Mouse (Mus musculus) ES-E14 (cell line): ENCODE results near the gene Zfr. TPM values are rescaled to one million over a fixed set of nuclear protein-coding genes. Genes with fewer than 3 reads are reported as not detected.

ENCODE experiments used
- DNase-seq: peaks from one replicate; pipeline ENCODE4 v3.0.0-alpha.2; 2013; ENCODE audit warnings: low read depth, low spot score
- H3K27ac ChIP-seq: 2 replicates; pipeline ENCODE4 v1.5.1; 2012; ENCODE audit warnings: low read depth, mild to moderate bottlenecking, low read length, moderate library complexity, mixed read lengths; ENCODE audit not compliant: poor library complexity, insufficient read depth, severe bottlenecking
- H3K36me3 ChIP-seq: 2 replicates; pipeline ENCODE4 v1.6.1; 2012; ENCODE audit warnings: mild to moderate bottlenecking, low read length, moderate library complexity, mixed read lengths; ENCODE audit not compliant: control insufficient read depth, poor library complexity, insufficient read depth, severe bottlenecking
- H3K4me1 ChIP-seq, 2 experiments: fragments of 150-350 bp in 1 of 2; sonication (generic) in 1 of 2; 2 replicates each; pipeline ENCODE4 v1.6.1; 2012; ENCODE audit warnings: low read length in 2 of 2, mild to moderate bottlenecking in 1 of 2, mixed read lengths in 1 of 2; ENCODE audit not compliant: control insufficient read depth in 2 of 2, insufficient read depth in 2 of 2, poor library complexity in 1 of 2
- H3K4me3 ChIP-seq, 2 experiments: fragments of 150-350 bp in 1 of 2; sonication (generic) in 1 of 2; 2 replicates each; pipeline ENCODE4 v1.5.1; 2012; ENCODE audit warnings: low read length in 2 of 2, low read depth in 1 of 2, mild to moderate bottlenecking in 1 of 2, mixed read lengths in 1 of 2; ENCODE audit not compliant: insufficient read depth in 1 of 2, poor library complexity in 1 of 2, severe bottlenecking in 1 of 2
- H3K9ac ChIP-seq: 2 replicates; pipeline ENCODE4 v1.6.1; 2012; ENCODE audit warnings: low read depth, mild to moderate bottlenecking, low read length, mixed read lengths; ENCODE audit not compliant: poor library complexity, insufficient read depth, severe bottlenecking
- H3K9me3 ChIP-seq: fragments of 150-350 bp; sonication (generic); 2 replicates; pipeline ENCODE4 v1.6.1; 2012; ENCODE audit warnings: low read depth, mild to moderate bottlenecking, low read length; ENCODE audit not compliant: control insufficient read depth, insufficient read depth
- CHD2 ChIP-seq: IDR thresholded peaks from 2 replicates; pipeline ENCODE4 v1.6.1; 2014; ENCODE audit warnings: mild to moderate bottlenecking, low read depth, low read length, inconsistent platforms
- HCFC1 ChIP-seq: IDR thresholded peaks from 2 replicates; pipeline ENCODE4 v1.6.1; 2012; ENCODE audit warnings: low read length, inconsistent platforms, borderline replicate concordance; ENCODE audit not compliant: insufficient read depth
- MAFK ChIP-seq: IDR thresholded peaks from 2 replicates; pipeline ENCODE4 v1.6.1; 2014; ENCODE audit warnings: mild to moderate bottlenecking, low read depth, low read length, inconsistent platforms; ENCODE audit not compliant: insufficient read depth
- ZC3H11A ChIP-seq: IDR thresholded peaks from 2 replicates; pipeline ENCODE4 v1.6.1; 2012; ENCODE audit warnings: low read depth, mild to moderate bottlenecking, inconsistent platforms, low read length, borderline replicate concordance
- ZNF384 ChIP-seq: IDR thresholded peaks from 2 replicates; pipeline ENCODE4 v1.6.1; 2012; ENCODE audit warnings: low read depth, low read length, inconsistent platforms
- in situ Hi-C, 2 experiments: fragments of 600-800 bp; cut with MboI; formaldehyde crosslinking; loops; one replicate each; pipeline ENCODE4 v1.15.1; 2025; ENCODE audit warnings: low sequenced_read_pairs in 2 of 2, inconsistent platforms in 1 of 2; ENCODE audit not compliant: unreplicated experiment in 2 of 2
- total RNA-seq: library from RNA; depleted of rRNA; stranded (reverse); fragments of 300-350 nt; gene quantifications from 2 replicates; pipeline ENCODE4 v1.2.3, GENCODE M21; 2012

The Zfr gene
- total RNA-seq, 1 experiment, result 66.8 TPM

DNA sequence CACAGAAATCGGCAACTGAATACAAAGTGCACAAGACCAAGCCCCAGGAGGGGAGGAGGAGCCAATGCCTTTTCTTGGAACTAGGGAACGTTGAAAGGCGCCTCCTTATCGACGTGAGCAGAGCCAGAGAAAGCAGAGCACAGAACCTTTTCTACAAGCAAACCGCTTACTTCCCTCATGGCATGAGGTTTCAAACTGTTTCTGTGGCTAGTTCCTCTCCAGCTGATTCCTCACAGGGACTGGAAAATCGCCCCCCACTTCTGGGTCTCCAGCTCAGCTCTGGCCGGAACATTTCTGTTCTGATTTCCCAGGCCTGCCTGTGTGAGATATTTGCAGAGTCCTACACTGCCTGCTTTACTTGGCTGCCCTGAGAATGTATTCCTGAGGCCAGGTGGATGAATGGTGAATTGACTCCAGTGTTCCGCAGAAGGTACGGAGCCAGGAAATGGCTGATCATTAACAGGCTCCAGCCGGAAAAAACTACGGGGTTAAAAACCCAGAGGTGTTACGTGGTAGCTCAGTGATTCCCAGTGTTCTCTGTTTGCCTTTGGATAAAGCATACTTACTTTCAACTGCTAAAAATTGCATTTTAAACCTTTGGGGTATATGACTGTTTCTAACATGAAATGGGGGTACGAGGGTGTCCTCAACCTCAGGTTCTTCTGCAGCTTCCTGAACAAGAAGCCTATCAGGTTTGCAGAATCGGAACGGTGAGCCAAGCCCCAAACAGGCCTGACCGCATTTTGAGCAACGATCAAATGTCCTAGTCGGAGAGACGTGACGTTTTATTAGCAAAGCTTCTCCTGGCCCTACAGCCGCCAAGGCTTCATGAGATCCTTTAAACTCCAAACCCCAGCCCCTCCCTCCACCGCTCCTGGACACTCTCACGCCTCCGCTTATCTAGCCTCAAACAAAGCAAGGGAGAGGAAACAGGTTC is 76.5 kb downstream of the Zfr start:
- DNase-seq, result no peak
- TF ChIP-seq ZNF384, result no peak
- no peak for TF ChIP-seq HCFC1
- TF ChIP-seq ZC3H11A, result no peak
- no peak for TF ChIP-seq CHD2
- TF ChIP-seq MAFK, result no peak
- no peak overlapping the region for H3K4me3 ChIP-seq
- in situ Hi-C loops, result no loop called here
- H3K4me1 ChIP-seq, result peaks cover 5 to 17% of the 10 kb centered on the region in 2 experiments; a peak in 3 of 4 replicates
- no peaks in the 10 kb centered on the region for H3K9me3 ChIP-seq
- peak overlapping the region; percentile 8; the same call in 1 of the 2 replicates for H3K9ac ChIP-seq
- H3K27ac ChIP-seq, result no peak overlapping the region
- H3K36me3 ChIP-seq, result no peaks in the 10 kb centered on the region

DNA sequence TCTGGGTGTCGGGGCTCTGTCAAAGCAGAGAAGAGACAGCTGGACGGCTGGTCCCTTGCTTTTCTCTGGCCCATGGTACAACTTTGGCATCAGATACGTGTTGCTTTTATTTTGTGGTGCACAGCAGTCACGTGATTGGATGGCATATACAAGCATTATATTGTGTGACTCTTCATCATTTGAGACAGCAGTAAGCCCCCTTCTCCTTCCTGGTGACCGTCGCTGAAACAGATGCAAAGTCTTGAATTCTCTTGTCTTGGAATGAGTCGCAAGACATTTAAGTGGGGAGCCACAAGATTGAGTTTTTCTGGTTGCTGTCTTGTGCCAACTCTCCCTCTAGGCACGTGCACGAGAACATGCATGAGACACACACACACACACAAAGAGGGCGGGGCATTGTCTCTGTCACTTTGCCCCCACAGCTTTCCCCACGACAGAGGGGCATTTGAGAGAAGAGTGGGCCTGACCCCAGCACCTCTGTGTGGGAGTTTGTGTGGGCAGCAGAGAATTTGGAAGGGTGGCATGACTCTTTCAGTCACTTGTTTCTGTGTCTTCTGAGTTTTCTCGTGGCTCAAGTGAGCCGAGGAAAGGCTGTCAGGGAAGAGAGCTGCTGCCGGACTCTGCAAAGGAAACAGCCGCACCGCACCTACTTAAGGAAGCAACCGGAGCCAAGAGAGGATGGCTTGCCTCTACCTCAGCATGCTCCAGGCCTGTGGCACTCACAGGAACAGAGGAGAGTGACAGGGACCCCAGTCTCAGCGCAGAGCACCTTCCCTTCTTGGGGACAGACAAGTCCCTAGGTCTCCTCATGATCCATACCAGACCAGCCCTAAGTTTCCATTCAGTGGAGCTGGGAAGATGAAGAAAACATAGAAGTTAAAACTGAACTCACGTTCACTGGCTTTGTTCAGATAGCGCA is 77.4 kb downstream of the Zfr start:
- no peak overlapping the region for H3K9ac ChIP-seq
- in situ Hi-C loops, result no loop called here
- H3K9me3 ChIP-seq, result no peaks in the 10 kb centered on the region
- no peak for DNase-seq
- no peak overlapping the region for H3K27ac ChIP-seq
- no peak for TF ChIP-seq ZNF384
- no peak for TF ChIP-seq HCFC1
- TF ChIP-seq ZC3H11A, result no peak
- no peak for TF ChIP-seq CHD2
- TF ChIP-seq MAFK, result no peak
- no peaks in the 10 kb centered on the region for H3K36me3 ChIP-seq
- H3K4me1 ChIP-seq, result peaks cover 5 to 17% of the 10 kb centered on the region in 2 experiments; a peak in 3 of 4 replicates
- no peak overlapping the region for H3K4me3 ChIP-seq

DNA sequence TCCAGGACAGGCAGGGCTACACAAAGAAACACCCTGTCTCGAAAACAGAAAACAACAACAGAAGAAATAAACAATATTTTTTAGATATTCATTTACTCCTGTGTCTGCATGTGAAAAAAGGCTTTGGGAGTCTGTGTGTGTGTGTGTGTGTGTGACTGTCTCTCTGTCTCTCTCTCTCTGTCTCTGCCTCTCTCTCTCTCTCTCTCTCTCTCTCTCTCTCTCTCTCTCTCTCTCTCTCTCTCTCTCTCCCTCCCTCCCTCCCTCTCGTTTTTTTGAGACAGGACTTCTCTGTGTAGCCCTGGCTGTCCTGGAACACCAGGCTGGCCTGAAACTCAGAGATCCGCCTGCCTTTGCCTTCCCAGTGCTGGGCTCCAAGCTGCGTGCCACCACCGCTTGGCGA is 78.3 kb downstream of the Zfr start:
- H3K27ac ChIP-seq, result no peak overlapping the region
- H3K4me1 ChIP-seq, result peaks cover 5 to 17% of the 10 kb centered on the region in 2 experiments; a peak in 3 of 4 replicates
- H3K4me3 ChIP-seq, result no peak overlapping the region; a peak in 1 of 4 replicates
- H3K9ac ChIP-seq, result peak overlapping the region; percentile 47; the same call in 1 of the 2 replicates
- in situ Hi-C loops, result no loop called here
- TF ChIP-seq CHD2 (no peak), HCFC1 (no peak), ZC3H11A (no peak), ZNF384 (no peak), MAFK (no peak)
- DNase-seq, result no peak
- no peaks in the 10 kb centered on the region for H3K36me3 ChIP-seq
- H3K9me3 ChIP-seq, result no peaks in the 10 kb centered on the region

DNA sequence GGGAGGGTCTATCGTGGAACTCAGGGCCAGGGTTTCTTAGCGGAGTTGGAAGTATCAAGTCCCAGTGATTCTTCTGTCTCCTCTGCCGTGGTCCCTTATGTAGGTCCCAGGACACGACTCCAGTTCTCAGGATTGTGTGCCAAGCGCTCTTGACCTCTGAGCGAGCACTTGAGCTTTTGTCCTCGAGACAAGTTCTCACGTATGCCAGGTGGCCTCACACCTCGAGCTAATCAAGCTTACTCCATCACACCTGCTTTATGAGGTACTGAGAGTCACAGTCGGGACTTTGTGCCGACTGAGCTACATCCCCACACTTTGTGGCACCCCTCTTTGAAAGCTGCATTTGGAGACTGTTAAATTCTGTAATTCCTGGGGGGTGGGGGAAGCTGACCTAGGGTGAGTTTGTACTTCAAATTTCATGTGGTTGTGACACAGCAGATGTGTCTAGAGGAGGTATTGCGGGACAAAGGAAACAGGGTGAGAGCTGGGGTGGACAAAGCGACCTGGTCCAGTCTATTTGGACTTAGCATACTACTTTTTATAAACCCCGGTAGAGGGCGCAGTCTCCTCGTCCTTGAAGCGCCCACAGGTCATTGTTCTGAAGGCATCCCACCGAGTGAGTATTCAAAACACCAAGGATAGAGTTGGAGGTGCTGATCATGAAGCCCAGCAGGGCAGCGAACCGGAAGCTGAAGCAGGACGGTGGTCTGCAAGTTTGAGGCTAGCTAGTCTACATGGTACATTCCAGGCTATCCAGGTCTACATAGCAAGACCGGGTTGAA is 79.0 kb downstream of the Zfr start:
- no peak for TF ChIP-seq HCFC1
- no peak for TF ChIP-seq CHD2
- peak; percentile 45; the same call in 1 of the 2 replicates for TF ChIP-seq ZC3H11A
- H3K36me3 ChIP-seq, result no peaks in the 10 kb centered on the region

More for the DNA sequence above, 79.0 kb downstream of the Zfr start:
- Histone ChIP-seq H3K4me1 (peaks cover 6 to 17% of the 10 kb centered on the region in 2 experiments; a peak in 3 of 4 replicates), H3K9ac (peak overlapping the region; percentile 47; the same call in 1 of the 2 replicates), H3K9me3 (no peaks in the 10 kb centered on the region), H3K27ac (no peak overlapping the region), H3K4me3 (peak overlapping the region; percentile 26 to 38; a peak in 3 of 4 replicates)
- in situ Hi-C loops, result no loop called here
- DNase-seq, result peak; percentile 85
